Mouse (Mus musculus) intestine, postnatal 0 days (tissue): ENCODE results near the gene Rdh16f1. TPM values are rescaled to one million over a fixed set of nuclear protein-coding genes. Genes with fewer than 3 reads are reported as not detected.

Source experiments
- ATAC-seq: fragments of 200-750 bp; cut with Nextera tagmentation; 2 replicates; pipeline ENCODE4 v1.8.0; 2017; ENCODE audit warnings: mild to moderate bottlenecking, moderate TSS enrichment, moderate library complexity
- H3K27ac ChIP-seq: fragments of 300-500 bp; sonication (generic); 2 replicates; pipeline ENCODE4 v1.5.1; 2014; ENCODE audit warnings: mild to moderate bottlenecking, low read depth, low read length, moderate library complexity
- H3K27me3 ChIP-seq: fragments of 300-500 bp; sonication (generic); replicated peaks from 2 replicates; pipeline ENCODE4 v1.6.1; 2014; ENCODE audit warnings: low read length, mixed read lengths; ENCODE audit not compliant: control insufficient read depth, insufficient read depth
- H3K36me3 ChIP-seq: fragments of 300-500 bp; sonication (generic); 2 replicates; pipeline ENCODE4 v1.6.1; 2014; ENCODE audit warnings: mild to moderate bottlenecking, moderate library complexity; ENCODE audit not compliant: control insufficient read depth, insufficient read depth
- H3K4me1 ChIP-seq: fragments of 300-500 bp; sonication (generic); replicated peaks from 2 replicates; pipeline ENCODE4 v1.6.1; 2014; ENCODE audit warnings: antibody characterized with exemption, low read length, mixed read lengths; ENCODE audit not compliant: control insufficient read depth, insufficient read depth
- H3K4me2 ChIP-seq: fragments of 300-500 bp; sonication (generic); replicated peaks from 2 replicates; pipeline ENCODE4 v1.6.1; 2014; ENCODE audit warnings: low read depth, mild to moderate bottlenecking, moderate library complexity
- H3K4me3 ChIP-seq: fragments of 300-500 bp; sonication (generic); 2 replicates; pipeline ENCODE4 v1.5.1; 2014; ENCODE audit warnings: low read depth, low read length
- H3K9ac ChIP-seq: fragments of 300-500 bp; sonication (generic); 2 replicates; pipeline ENCODE4 v1.6.1; 2014; ENCODE audit warnings: mild to moderate bottlenecking, low read depth, low read length
- H3K9me3 ChIP-seq: fragments of 300-500 bp; sonication (generic); 2 replicates; pipeline ENCODE4 v1.6.1; 2016; ENCODE audit warnings: mixed run types; ENCODE audit not compliant: control insufficient read depth
- CTCF ChIP-seq: sonication (generic); IDR thresholded peaks from 2 replicates; pipeline ENCODE4 v1.5.1; 2016; ENCODE audit warnings: low read depth, mild to moderate bottlenecking, control low read depth, antibody characterized with exemption, moderate library complexity
- WGBS: fragments of 180-500 bp; shearing (Covaris S2); extraction: QIAGEN DNeasy Blood & Tissue Kit; methylation state at CpG from one replicate; pipeline ENCODE4 v1.1.7; 2014; 5-methylcytosine and 5-hydroxymethylcytosine counted together
- polyA plus RNA-seq: library from polyadenylated mRNA; unstranded; fragments of >200 nt; fragmentation: Nextera tagmentation; extraction: Ambion mirVana; gene quantifications from 2 replicates; pipeline ENCODE4 v1.2.1, GENCODE M21; 2015

The Rdh16f1 gene
- polyA plus RNA-seq, 1 experiment from 2014 or later, result 0.43 TPM

DNA sequence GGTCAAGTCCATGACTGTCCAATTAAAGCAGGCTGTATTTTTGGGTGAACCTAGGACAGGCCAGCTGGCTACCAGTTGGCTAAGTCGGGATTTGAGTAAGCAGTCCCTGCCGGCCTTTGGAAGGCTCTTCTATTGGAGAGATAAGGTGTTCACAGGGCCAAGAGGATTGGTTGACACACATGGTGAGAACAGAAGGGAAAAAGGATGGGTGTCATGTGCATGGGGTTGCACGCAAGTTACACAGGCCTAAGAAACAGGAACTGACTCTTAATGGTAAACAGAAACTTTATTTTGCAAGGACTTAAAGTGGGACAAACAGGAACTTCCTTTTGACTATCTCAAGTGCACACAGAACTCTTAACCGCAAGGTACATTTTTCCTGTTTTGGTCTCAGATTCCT, 22.7 kb upstream of the Rdh16f1 start:
- no peak for ATAC-seq
- no peak for TF ChIP-seq CTCF
- H3K27ac ChIP-seq, result peak overlapping the region; percentile 21; the same call in 1 of the 2 replicates
- peaks cover 9% of the 10 kb centered on the region for H3K36me3 ChIP-seq
- 60% methylated on average over 4 of the region's 4 CpGs for WGBS
- H3K9ac ChIP-seq, result no peak overlapping the region
- no peaks in the 10 kb centered on the region for H3K9me3 ChIP-seq
- 0 out of 2 replicates have a peak, but pooled peaks cover 3% of the 10 kb centered on the region for H3K4me1 ChIP-seq
- no peaks in the 10 kb centered on the region for H3K27me3 ChIP-seq
- H3K4me2 ChIP-seq, result no peak overlapping the region
- no peak overlapping the region for H3K4me3 ChIP-seq

GRCm38 (mm10) chr10:127737552-127737951, 22.0 kb upstream of the Rdh16f1 start:
- no peak overlapping the region for H3K4me2 ChIP-seq
- no peaks in the 10 kb centered on the region for H3K9me3 ChIP-seq
- no peak for ATAC-seq
- 0 out of 2 replicates have a peak, but pooled peaks cover 3% of the 10 kb centered on the region for H3K4me1 ChIP-seq
- TF ChIP-seq CTCF, result no peak
- no peak overlapping the region for H3K9ac ChIP-seq
- no peak overlapping the region for H3K4me3 ChIP-seq
- WGBS, result 38% methylated on average over 2 of the region's 2 CpGs
- H3K27me3 ChIP-seq, result no peaks in the 10 kb centered on the region
- peak overlapping the region; percentile 41; the same call in 1 of the 2 replicates for H3K27ac ChIP-seq
- peaks cover 15% of the 10 kb centered on the region for H3K36me3 ChIP-seq

- 19% methylated on average over 13 of the region's 13 CpGs for WGBS
- H3K27ac ChIP-seq, result peak overlapping the region; percentile 92
- peak overlapping the region; percentile 80 for H3K4me2 ChIP-seq
- no peaks in the 10 kb centered on the region for H3K27me3 ChIP-seq
- TF ChIP-seq CTCF, result peak; percentile 87
- H3K36me3 ChIP-seq, result peaks cover 23% of the 10 kb centered on the region
- H3K9me3 ChIP-seq, result no peaks in the 10 kb centered on the region
- H3K4me1 ChIP-seq, result 0 out of 2 replicates have a peak, but pooled peaks cover 3% of the 10 kb centered on the region
- H3K9ac ChIP-seq, result no peak overlapping the region
- peak overlapping the region; percentile 94; the same call in 1 of the 2 replicates for H3K4me3 ChIP-seq
- peak; percentile 83 for ATAC-seq
Measured at GRCm38 (mm10) chr10:127738151-127738882, 21.3 kb upstream of the Rdh16f1 start.

DNA sequence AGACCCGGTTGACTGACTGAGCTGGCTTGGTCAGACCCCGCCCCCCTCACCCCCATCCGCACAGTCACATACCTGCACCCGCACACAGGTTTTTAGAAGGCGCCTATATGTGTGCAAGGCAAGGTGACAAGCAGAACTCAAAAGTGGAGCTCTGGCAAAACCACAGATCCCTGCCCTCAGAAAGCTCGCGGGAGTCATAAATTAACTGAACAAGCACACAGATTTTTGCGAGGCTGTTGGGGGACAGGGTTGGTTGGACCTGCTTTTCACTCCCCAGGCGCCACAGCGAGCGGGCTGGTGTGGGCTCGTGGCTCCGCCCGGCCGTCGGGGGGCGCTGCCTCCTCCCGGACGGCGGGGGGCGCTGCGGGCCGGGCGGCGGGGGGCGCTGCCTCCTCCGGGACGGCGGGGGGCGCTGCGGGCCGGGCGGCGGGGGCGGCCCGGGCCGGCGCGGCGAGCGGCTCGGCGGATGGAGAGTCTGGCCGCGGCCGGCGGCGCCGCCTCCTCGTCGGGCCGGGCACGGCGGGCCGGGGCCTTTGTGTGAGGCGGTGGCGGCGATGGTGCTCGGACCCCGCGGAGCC, 20.4 kb upstream of the Rdh16f1 start, which contains the start of gene Zbtb39:
TSS of gene Zbtb39 (plus strand) at position 456 of the 578 bp plus-strand sequence.
- no peaks in the 10 kb centered on the region for H3K9me3 ChIP-seq
- peak within 1 kb of the TSS; percentile 92 for H3K27ac ChIP-seq
- H3K9ac ChIP-seq, result peak within 1 kb of the TSS; percentile 98
- peak; percentile 57 for ATAC-seq
- H3K36me3 ChIP-seq, result peaks cover 32% of the 10 kb centered on the region
- WGBS, result under 1% methylated on average over 51 of the region's 61 CpGs
- H3K4me1 ChIP-seq, result 0 out of 2 replicates have a peak, but pooled peaks cover 3% of the 10 kb centered on the region
- H3K4me3 ChIP-seq, result peak within 1 kb of the TSS; percentile 94
- TF ChIP-seq CTCF, result peak; percentile 72
- no peaks in the 10 kb centered on the region for H3K27me3 ChIP-seq
- peak within 1 kb of the TSS; percentile 80 for H3K4me2 ChIP-seq

GRCm38 (mm10) chr10:127739661-127740161, 19.9 kb upstream of the Rdh16f1 start:
- under 1% methylated on average over 51 of the region's 55 CpGs for WGBS

GRCm38 (mm10) chr10:127744661-127745060, 14.9 kb upstream of the Rdh16f1 start:
- Histone ChIP-seq H3K27me3 (no peaks in the 10 kb centered on the region), H3K4me3 (no peak overlapping the region), H3K9ac (no peak overlapping the region), H3K9me3 (no peaks in the 10 kb centered on the region), H3K27ac (peak overlapping the region; percentile 0; the same call in 1 of the 2 replicates), H3K36me3 (peaks cover 58% of the 10 kb centered on the region), H3K4me2 (no peak overlapping the region), H3K4me1 (0 out of 2 replicates have a peak, but pooled peaks cover 8% of the 10 kb centered on the region)
- WGBS, result 62% methylated on average over 5 of the region's 5 CpGs
- ATAC-seq, result no peak
- TF ChIP-seq CTCF, result peak; percentile 80

More at GRCm38 (mm10) chr10:127739661-127740161, 19.9 kb upstream of the Rdh16f1 start:
- Histone ChIP-seq H3K36me3 (peaks cover 37% of the 10 kb centered on the region), H3K4me2 (peak overlapping the region; percentile 80), H3K27me3 (no peaks in the 10 kb centered on the region), H3K4me1 (0 out of 2 replicates have a peak, but pooled peaks cover 3% of the 10 kb centered on the region), H3K4me3 (peak overlapping the region; percentile 94), H3K9ac (peak overlapping the region; percentile 98), H3K27ac (peak overlapping the region; percentile 92), H3K9me3 (no peaks in the 10 kb centered on the region)
- TF ChIP-seq CTCF, result peak; percentile 5; the same call in 1 of the 2 replicates
- ATAC-seq, result peak; percentile 24
